Mouse (Mus musculus): ENCODE results near the gene Lrrc3c. TPM values are rescaled to one million over a fixed set of nuclear protein-coding genes. Genes with fewer than 3 reads are reported as not detected.
A peak's percentile ranks its signal among the peaks of the same experiment; 100 is the strongest.

Lrrc3c gene
- not detected in 2 replicates for polyA plus RNA-seq (2016; fragmentation: Nextera tagmentation; extraction: Ambion mirVana)

DNA sequence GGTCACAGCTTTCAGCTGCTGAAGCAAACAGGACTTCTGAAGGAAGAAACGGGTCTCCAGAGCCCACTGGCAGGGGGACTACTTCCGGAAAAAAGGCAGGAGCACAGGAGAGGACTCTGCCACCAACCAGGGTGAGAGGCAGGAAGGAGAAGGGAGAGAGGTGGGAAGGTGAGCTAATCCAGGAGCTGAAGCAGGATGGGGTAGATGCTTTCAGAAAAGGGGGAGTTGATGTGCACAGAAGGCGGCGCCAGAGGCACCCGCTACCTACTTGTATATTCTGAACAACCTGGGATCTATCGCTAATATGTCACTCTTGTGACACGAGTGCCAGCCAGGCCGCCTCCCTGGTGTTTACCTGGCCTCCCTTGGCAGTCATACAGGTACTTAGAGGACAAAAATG is at the start of gene Lrrc3c:
Gene Lrrc3c (plus strand): TSS at position 301 of the 400 bp plus-strand sequence.
- 91% methylated on average over 8 of the region's 8 CpGs for WGBS
- no peaks in the 10 kb centered on the region for H3K9me3 ChIP-seq
- no peak within 1 kb of the TSS for H3K4me3 ChIP-seq
- peaks cover 24% of the 10 kb centered on the region for H3K4me1 ChIP-seq
- H3K27me3 ChIP-seq (ENCODE audit: poor library complexity, severe bottlenecking) = peaks cover 42% of the 10 kb centered on the region
- no peaks in the 10 kb centered on the region for H3K36me3 ChIP-seq (replicated peaks)
- DNase-seq (ENCODE audit: extremely low spot score, low spot score) = no peak
- 0 out of 2 replicates have a peak within 1 kb of the TSS, but pooled peaks have one; percentile 35 for H3K27ac ChIP-seq

DNA sequence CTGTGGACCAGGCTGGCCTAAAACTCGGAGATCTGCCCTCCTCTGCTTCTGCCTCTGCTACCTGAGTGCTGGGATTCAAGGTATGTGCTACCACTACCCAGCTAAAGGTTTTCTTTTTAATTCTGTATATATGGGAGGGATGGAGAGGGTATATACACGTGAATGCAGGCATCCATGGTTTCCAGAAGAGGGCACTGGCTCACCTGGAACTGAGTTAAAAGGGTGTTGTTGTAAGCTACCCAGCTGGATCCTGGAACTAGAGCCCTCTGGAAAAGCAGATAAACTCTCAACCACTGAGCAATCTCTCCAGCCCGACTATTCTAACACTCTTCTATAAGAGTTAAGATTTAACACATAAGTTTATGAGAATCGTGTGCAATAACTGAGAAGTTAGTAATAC is 48.7 kb upstream of the Lrrc3c start:
- H3K27ac ChIP-seq = no peak overlapping the region
- no peaks in the 10 kb centered on the region for H3K36me3 ChIP-seq (replicated peaks)
- H3K4me1 ChIP-seq = peaks cover 20% of the 10 kb centered on the region
- no peak overlapping the region for H3K4me3 ChIP-seq
- H3K9me3 ChIP-seq = no peaks in the 10 kb centered on the region; the same call in 1 of the 2 replicates
- peaks cover 67% of the 10 kb centered on the region for H3K27me3 ChIP-seq (ENCODE audit: poor library complexity, severe bottlenecking)
- no peak for DNase-seq (ENCODE audit: extremely low spot score, low spot score)
- WGBS = 73% methylated on average over 4 of the region's 4 CpGs

DNA sequence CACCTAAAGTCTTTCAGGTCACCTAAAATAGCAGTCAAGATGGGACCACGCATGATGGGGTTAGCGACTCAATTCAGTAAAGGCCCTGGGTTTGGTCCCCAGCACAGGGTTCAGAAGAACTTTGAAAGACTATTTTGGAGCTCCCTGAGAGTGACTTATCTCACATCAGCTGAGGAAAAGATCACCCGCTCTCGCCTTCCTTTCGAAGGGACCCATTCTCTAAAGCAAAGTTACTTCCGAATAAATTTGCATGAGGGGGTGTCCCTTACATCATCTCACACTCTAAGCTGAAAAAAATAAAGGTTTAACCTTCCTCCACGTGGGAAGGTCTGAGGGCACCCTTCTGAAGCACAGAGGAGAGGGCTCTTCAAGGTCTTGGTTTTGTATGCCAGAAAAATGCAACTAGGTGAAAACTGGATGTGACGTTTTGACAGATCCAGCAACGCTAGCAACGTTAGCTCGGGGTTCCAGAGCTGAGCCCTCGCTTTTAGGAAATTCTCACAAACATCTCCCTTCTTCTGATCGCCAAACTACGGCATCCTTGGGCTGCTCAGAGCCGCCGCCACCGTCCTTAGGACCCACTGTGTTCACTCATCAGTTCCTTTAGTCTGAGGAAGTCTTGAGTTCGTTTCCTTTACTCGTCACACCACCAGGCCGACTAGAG is 47.6 kb upstream of the Lrrc3c start:
- peak overlapping the region; percentile 66 for H3K4me3 ChIP-seq
- peak overlapping the region; percentile 88 for H3K27ac ChIP-seq
- DNase-seq (ENCODE audit: extremely low spot score, low spot score) = no peak
- no peaks in the 10 kb centered on the region for H3K36me3 ChIP-seq (replicated peaks)
- 19% methylated on average over 20 of the region's 20 CpGs for WGBS
- peaks cover 56% of the 10 kb centered on the region for H3K27me3 ChIP-seq (ENCODE audit: poor library complexity, severe bottlenecking)
- peaks cover 17% of the 10 kb centered on the region for H3K4me1 ChIP-seq
- H3K9me3 ChIP-seq = no peaks in the 10 kb centered on the region; the same call in 1 of the 2 replicates

DNA sequence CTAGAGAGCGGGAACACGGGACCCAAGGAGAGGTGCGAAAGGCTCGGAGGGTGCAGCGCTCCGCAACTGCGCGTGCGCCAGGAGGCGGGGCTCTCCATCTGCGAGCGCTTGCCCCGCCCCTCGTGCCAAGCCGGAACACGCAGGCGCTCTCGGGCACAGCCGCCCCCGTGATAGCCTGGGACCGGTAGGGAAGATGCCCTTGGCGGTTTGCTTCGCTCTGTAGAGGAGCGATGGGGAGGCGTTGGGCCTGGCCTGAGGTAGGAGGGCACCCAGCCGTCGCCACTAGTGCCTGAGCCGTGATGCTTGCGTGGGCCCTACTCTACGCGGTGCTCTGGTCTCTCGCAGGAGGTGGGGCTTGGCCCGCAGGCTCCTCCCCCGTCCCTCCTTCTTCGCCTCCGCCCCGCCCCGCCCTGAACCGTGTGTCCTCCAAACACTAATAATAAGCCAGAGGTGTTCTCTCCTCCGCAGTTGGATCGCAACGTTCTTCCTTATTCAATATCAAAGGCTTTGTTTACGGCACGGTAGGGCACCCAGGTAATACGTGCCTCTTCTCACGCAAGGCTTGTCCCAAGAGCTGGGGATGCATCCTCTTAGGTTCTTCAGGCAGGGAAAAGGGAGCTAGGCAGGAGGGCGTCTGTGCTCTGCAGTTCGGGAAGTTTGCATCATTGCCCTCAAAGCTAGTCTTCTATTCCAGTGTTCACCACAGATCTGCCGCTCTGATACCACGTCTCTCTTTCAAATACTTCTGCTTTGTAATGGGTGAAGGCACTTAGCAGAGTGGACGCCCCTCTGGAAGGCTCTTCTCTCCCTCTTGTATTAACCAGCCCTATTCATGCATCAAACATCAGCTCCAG is 46.9 kb upstream of the Lrrc3c start, which contains the start of gene Zpbp2:
Gene Zpbp2 (plus strand): TSS at position 123 of the 854 bp plus-strand sequence.
- H3K27ac ChIP-seq = peak within 1 kb of the TSS; percentile 88
- peaks cover 11% of the 10 kb centered on the region for H3K4me1 ChIP-seq
- H3K4me3 ChIP-seq = peak within 1 kb of the TSS; percentile 66
- H3K27me3 ChIP-seq (ENCODE audit: poor library complexity, severe bottlenecking) = peaks cover 49% of the 10 kb centered on the region
- 2% methylated on average over 51 of the region's 51 CpGs for WGBS
- H3K36me3 ChIP-seq (replicated peaks) = no peaks in the 10 kb centered on the region
- DNase-seq (ENCODE audit: extremely low spot score, low spot score) = peak; percentile 93
- H3K9me3 ChIP-seq = no peaks in the 10 kb centered on the region; the same call in 1 of the 2 replicates

DNA sequence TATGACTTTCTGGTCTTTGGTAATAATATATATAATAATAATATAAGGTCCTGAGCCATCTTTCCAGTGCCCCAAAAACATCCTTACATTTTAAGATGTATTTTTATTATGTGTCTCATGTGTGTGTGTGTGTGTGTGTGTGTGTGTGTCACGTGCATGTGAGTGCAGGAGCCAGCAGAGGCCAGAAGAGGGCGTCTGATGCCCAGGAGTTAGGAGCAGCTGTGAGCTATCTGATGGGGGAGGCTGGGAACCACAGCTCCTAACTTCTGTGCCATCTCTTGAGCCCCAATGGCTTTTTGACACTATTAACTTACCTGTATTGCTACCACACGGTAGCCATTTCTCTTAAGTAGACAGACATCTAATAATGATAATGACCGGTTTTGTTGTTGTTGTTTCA is 44.1 kb upstream of the Lrrc3c start:
- Histone ChIP-seq H3K27ac (no peak overlapping the region), H3K36me3 (replicated peaks) (no peaks in the 10 kb centered on the region), H3K27me3 (ENCODE audit: poor library complexity, severe bottlenecking) (peaks cover 21% of the 10 kb centered on the region), H3K9me3 (no peaks in the 10 kb centered on the region; the same call in 1 of the 2 replicates), H3K4me3 (no peak overlapping the region), H3K4me1 (peaks cover 11% of the 10 kb centered on the region)
- 90% methylated on average over 4 of the region's 4 CpGs for WGBS
- no peak for DNase-seq (ENCODE audit: extremely low spot score, low spot score)

DNA sequence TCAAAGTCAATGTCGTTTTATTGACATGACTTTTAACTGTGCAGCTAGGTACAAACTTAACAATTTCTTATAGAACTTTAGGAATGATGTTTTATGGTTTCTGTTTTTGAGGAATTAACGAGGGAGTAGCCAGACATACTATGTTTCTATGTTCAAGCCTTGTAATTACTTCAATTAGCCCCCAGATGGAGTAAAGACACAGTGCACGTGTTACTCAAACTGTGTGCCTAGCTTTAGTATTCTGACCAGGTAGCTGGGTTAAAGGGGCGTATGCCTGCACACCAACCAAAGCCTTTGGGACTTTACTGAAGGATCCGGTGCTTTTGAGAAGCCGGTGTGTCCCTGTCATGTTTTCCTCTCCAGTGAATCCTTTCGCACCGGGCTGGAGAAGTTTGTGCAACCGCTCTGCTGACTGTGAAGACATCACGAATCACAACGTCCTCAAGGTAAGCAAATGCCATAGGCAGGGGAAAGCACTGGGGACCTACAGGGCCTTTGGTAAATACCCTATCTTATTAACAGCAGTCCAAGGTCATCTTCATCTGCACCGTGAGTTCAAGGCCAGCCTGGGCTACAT is 42.9 kb upstream of the Lrrc3c start:
- Histone ChIP-seq H3K36me3 (replicated peaks) (no peaks in the 10 kb centered on the region), H3K9me3 (no peaks in the 10 kb centered on the region; the same call in 1 of the 2 replicates), H3K4me1 (peaks cover 11% of the 10 kb centered on the region), H3K27ac (no peak overlapping the region), H3K27me3 (ENCODE audit: poor library complexity, severe bottlenecking) (peaks cover 9% of the 10 kb centered on the region), H3K4me3 (no peak overlapping the region)
- 73% methylated on average over 12 of the region's 12 CpGs for WGBS
- DNase-seq (ENCODE audit: extremely low spot score, low spot score) = no peak

DNA sequence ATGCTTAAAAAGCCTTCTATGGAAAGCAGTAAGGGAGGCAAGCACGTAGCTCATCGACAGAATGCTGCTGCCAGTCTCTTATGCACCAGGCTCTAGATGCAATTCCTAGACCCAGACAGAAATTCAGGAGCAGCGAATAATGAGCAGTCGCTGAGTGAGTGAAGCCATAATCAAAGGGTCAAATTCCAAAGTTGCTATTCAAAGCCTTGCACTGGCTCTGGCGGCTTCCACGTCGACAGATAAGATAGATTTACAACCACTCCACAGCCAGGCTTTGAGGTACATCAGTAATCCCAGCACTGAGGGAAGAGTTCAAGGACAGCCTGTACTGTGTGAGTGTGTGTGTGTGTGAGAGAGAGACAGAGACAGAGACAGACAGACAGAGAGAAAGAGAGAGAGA is 37.1 kb upstream of the Lrrc3c start:
- DNase-seq (ENCODE audit: extremely low spot score, low spot score) = no peak
- Histone ChIP-seq H3K27ac (peak overlapping the region; percentile 8; the same call in 1 of the 2 replicates), H3K9me3 (no peaks in the 10 kb centered on the region), H3K4me1 (peaks cover 21% of the 10 kb centered on the region), H3K4me3 (no peak overlapping the region), H3K27me3 (ENCODE audit: poor library complexity, severe bottlenecking) (no peaks in the 10 kb centered on the region; the same call in 1 of the 2 replicates), H3K36me3 (replicated peaks) (no peaks in the 10 kb centered on the region)
- 40% methylated on average over 7 of the region's 7 CpGs for WGBS

DNA sequence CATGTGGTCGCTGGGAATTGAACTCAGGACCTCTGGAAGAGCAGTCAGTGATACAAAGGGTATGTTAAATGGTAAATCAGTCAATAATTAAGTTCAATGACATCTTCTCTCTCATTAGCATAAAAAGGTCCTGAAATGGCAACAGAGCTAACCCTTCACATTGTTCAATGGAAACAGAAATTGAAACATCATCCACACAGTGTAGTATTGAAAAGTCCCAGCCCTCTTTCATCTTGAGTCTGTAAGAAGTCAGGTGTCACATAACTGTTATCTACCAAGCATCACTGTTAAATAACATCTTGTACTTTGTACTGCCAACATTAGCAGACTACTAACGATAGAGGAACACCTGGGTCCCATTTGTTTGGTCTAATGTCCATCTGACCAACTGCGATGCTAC is 35.1 kb upstream of the Lrrc3c start:
- WGBS = 84% methylated on average over 3 of the region's 3 CpGs
- Histone ChIP-seq H3K4me3 (no peak overlapping the region), H3K4me1 (peaks cover 21% of the 10 kb centered on the region), H3K9me3 (no peaks in the 10 kb centered on the region), H3K36me3 (replicated peaks) (no peaks in the 10 kb centered on the region), H3K27ac (no peak overlapping the region), H3K27me3 (ENCODE audit: poor library complexity, severe bottlenecking) (no peaks in the 10 kb centered on the region; the same call in 1 of the 2 replicates)
- no peak for DNase-seq (ENCODE audit: extremely low spot score, low spot score)

DNA sequence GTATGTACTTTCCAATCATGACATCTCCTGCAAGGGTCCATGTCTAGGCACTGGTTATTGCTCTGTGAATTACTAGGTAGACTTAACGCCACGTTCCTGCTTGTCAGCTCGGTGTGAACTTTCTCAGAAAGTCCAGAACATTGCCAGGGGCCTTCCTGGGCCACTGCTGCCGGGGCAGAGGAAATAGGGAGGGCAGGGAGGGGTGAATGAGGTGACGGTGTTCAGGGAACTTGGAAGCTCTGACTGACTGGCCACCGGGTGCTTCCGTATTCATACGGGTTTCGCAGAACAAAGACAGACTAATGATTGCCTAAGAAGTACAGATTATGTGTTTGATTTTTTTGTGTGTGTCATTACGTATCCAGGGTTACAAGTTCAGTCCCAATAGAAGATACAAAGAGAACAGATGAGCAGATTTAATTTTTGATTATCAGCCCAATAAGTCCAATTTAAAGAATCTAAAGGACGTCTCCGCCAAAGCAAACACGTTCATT is 34.1 kb upstream of the Lrrc3c start:
- H3K27me3 ChIP-seq (ENCODE audit: poor library complexity, severe bottlenecking) = no peaks in the 10 kb centered on the region
- 0 out of 2 replicates have a peak, but pooled peaks cover 2% of the 10 kb centered on the region for H3K9me3 ChIP-seq
- H3K4me1 ChIP-seq = peaks cover 21% of the 10 kb centered on the region
- 77% methylated on average over 13 of the region's 13 CpGs for WGBS
- no peak overlapping the region for H3K4me3 ChIP-seq
- H3K36me3 ChIP-seq (replicated peaks) = no peaks in the 10 kb centered on the region
- no peak for DNase-seq (ENCODE audit: extremely low spot score, low spot score)
- H3K27ac ChIP-seq = no peak overlapping the region

DNA sequence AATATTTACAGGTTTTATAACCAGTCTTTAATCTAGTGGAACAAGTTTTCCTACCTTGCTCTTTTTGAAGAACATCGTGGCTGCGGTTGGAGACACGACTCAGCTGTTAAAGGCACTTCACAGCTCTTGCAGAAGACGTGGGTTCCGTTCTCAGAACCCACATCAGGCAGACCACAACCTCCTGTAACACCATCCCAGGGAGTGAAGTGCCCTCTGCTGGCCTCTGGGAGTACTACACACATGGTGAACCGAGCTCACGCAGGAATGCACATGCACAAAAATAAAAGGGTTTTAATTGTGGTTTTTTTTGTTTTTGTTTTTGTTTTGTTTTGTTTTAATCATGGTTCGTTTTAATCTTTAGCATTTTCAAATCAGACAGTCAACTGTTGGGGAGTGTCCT is 29.8 kb upstream of the Lrrc3c start:
- no peak overlapping the region for H3K4me3 ChIP-seq
- WGBS = 88% methylated on average over 8 of the region's 8 CpGs
- H3K27ac ChIP-seq = no peak overlapping the region
- H3K4me1 ChIP-seq = 0 out of 2 replicates have a peak, but pooled peaks cover 4% of the 10 kb centered on the region
- no peaks in the 10 kb centered on the region for H3K36me3 ChIP-seq (replicated peaks)
- 0 out of 2 replicates have a peak, but pooled peaks cover 2% of the 10 kb centered on the region for H3K9me3 ChIP-seq
- DNase-seq (ENCODE audit: extremely low spot score, low spot score) = no peak
- H3K27me3 ChIP-seq (ENCODE audit: poor library complexity, severe bottlenecking) = no peaks in the 10 kb centered on the region

DNA sequence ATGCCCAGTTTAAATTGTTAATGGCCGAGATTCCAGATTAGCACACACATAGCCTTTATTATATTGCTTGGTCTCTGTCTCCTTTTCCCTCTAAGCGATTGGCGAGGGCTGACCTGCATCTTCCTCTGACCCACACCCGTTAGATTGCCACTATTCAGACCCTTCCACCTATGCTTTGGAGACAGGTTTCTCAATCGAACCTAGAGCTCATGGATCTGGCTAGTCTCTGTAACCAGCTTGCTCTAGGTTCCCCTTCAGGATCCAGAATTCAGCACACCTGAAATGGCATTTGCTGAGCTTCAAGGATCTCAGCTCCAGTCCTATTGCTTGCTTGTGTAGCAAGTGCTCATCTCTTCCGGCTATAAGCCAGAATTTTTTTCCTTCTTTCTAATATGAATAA is 28.6 kb upstream of the Lrrc3c start:
- no peaks in the 10 kb centered on the region for H3K27me3 ChIP-seq (ENCODE audit: poor library complexity, severe bottlenecking)
- 81% methylated on average over 6 of the region's 6 CpGs for WGBS

DNA sequence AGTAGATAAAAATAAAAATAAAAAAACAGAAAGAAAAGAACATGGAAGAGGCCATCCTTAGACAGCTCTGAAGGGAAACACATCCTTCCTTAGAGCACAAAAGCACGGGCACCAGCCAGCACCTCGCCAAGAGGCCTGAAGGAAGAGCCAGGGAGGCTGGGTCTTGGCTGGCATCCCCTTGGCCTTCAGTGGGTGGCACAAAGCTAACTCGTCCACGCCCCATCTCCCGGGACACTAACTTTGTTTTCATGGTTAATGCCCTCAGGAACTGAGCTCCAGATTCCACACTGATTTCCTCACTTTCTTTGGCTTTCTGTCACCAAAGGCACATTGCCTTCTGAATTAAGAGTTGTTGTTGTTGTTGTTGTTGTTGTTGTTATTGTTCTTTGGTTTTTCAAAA is 20.3 kb upstream of the Lrrc3c start:
- DNase-seq (ENCODE audit: extremely low spot score, low spot score) = no peak
- WGBS = 88% methylated on average over 5 of the region's 5 CpGs

More for the DNA sequence above, 28.6 kb upstream of the Lrrc3c start:
- H3K36me3 ChIP-seq (replicated peaks) = no peaks in the 10 kb centered on the region
- H3K9me3 ChIP-seq = 0 out of 2 replicates have a peak, but pooled peaks cover 2% of the 10 kb centered on the region
- no peaks in the 10 kb centered on the region for H3K4me1 ChIP-seq
- H3K27ac ChIP-seq = no peak overlapping the region
- no peak for DNase-seq (ENCODE audit: extremely low spot score, low spot score)
- no peak overlapping the region for H3K4me3 ChIP-seq

More for the DNA sequence above, 20.3 kb upstream of the Lrrc3c start:
- no peaks in the 10 kb centered on the region for H3K9me3 ChIP-seq
- H3K27ac ChIP-seq = no peak overlapping the region
- H3K36me3 ChIP-seq (replicated peaks) = peaks cover 29% of the 10 kb centered on the region
- no peaks in the 10 kb centered on the region for H3K27me3 ChIP-seq (ENCODE audit: poor library complexity, severe bottlenecking)
- no peaks in the 10 kb centered on the region for H3K4me1 ChIP-seq
- no peak overlapping the region for H3K4me3 ChIP-seq

Data from forebrain, embryonic 10.5 days (tissue).